Mouse (Mus musculus): ENCODE measurements around the gene Plekha3.

Gene Plekha3

DNA sequence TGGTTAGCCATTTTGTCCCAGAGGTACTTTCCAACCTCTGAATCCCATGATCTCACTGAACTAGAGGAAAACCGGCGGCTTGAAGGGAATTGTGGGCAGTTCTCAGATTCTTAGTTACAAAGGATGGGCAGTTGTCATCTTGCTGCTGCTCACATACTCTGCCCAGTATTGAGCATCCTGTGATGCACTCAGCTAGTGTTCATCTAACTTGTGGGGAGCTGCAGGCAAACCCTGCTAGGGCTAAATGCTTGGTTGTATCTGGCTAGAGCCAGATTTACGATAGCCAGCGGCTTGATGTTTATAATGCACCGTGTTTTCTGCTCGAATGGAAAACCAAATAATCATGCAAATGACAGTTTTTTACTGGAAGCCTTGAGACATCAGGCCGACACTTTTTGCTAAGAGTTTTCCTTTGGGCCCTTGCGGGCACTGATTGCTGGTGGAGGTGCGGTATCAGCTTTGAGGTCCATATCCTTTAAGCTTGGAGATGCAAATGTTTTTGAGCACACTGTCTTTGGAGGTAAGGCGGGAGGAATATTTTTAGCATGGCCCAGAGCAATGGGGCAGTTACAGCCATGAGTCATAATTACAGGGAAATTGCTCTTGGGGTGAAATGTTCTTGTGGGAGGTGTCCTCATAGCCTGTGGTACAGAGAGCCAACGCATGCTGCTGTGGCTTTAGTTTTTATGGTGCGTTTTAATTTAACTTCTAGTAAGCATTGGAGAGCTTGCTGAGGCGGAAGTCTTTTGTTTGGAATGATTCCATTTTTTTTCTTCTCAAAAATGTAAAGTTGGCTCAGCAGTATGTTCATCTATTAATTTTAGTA lies 1.5 kb downstream of the Plekha3 start:
- DNase-seq (ENCODE audit: low read depth, low spot score) = peak; percentile 36

DNA sequence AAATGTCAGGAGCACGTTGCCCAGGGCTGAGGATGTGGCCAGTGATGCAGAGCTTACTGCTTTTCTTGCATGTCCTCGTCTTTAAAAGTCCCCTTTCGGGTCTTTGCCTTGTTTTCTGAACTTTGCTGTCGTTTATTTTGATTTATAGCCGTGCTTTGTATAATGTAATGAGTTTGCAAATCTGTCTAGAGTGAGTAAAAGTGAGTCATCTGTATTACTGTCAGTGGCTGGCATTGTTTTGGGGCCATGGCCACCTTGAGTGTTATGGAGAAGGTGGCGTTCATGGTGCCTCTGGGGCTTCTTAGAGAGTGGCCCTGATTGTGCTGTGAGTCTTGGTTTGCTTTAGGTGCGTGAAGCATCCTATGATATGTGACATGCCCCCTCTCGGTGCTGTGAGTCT lies 7.2 kb downstream of the Plekha3 start:
- DNase-seq (ENCODE audit: low read depth, low spot score) = no peak

DNA sequence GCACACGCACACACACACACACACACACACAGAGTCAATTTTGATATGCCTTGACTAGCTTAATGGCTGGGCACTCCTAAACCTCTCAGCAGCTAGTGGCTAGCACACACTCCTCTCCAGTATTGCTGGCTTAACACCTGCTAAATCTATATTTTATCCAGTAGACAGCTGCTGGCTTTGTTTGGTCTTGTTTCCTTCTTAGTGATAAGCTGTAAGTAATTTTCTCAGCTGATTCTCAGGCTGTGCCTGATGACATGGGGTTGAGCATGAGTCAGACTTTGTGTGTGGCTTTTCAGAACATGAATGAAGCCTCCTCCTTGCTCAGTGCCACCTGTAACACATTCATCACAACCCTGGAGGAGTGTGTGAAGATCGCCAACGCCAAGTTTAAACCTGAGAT lies 11.9 kb downstream of the Plekha3 start:
- DNase-seq (ENCODE audit: low read depth, low spot score) = peak; percentile 70

DNA sequence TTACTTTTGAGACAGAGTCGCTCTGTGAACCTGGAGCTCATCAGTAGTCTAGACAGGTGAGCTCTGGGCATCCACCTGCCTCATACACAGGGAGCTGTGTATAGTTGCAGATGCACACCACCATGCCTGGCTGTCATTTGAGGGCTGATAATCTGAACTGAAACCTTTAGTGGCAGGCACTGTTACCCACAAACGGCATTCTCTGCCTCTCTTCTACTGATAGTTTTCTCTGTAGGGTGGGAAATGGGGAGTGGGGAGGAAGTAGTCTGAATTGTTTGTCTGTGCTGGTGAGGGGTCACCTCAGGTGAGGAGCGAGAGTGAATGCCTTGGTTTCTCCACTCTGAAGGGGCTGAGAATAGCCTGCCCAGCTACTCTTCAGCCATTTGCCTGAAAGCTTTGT lies 12.5 kb downstream of the Plekha3 start:
- DNase-seq (ENCODE audit: low read depth, low spot score) = no peak

DNA sequence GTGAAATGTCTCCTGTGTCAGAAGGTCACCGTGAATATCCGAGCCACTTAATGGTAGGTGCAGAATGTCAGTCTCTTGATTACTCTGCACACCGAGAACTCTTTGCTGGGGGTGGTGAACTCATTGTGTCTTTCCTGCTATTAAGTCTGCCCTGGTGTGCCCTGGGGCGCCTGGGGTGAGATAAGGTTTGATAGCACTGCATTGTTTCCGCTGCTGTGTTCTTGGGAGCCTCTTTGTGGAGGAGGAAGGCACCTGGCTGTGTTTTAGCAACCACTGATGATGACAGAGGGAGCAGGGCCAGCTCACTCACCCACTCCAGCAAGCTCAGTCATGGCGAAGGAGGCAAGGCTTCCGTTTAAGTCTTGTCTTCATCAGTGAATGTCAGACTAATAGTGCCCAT lies 13.1 kb downstream of the Plekha3 start:
- peak; percentile 49 for DNase-seq (ENCODE audit: low read depth, low spot score)

DNA sequence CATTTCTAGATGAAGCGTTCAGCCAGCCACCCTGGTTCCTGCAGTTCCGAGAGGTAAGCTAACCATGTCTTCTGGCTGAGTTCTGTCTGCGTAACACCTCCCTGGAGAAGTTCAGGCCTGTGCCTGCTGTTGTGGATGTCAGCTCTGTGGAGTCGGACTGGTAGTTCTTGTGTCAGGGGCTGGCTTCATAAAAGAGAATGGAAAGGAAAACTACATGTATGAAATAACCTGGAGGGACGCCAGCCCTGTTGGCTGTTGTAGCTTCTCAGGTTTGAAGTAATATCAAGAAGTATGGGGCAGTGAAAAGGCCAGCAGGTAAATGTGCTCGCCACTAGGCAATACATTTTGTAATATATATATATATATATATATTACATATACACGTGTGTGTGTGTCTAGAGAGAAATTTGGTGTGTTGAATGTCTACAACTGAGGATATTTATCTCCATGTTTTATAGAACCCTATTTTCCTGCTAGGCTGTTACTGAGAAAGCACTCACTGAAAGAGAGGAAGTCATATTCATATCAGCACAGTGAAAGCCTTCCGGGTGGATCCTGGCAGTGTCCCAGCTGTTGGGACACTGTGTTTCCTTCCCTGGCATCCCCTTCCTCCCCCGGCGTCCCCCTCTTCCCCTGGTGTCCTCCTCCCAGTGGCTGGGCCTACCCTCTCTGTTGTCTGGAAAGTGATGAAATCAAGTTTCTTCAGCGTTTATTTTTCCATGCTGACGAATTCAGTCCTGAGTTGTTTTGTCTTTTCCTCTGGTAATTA lies 15.5 kb downstream of the Plekha3 start:
- DNase-seq (ENCODE audit: low read depth, low spot score) = no peak

DNA sequence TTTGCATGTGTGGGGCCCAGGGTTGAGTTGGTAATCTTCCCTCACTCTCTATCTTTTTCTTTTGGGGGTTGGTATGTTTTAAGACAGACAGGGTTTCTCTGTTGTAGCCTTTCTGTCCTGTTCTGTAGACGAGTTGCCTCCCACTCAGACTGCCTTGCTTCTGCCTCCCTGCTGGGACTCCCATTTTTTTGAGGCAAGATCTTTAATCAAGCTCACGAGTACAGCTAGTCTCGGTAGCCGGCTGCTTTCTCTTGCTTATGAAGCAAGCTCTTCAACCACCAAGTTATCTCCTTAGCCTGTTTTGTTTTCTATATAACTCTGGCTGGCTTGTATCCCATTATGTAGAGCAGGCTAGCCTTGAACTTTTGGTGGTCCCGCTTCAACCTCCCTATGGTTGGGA lies 18.7 kb downstream of the Plekha3 start:
- peak; percentile 35 for DNase-seq (ENCODE audit: low read depth, low spot score)

DNA sequence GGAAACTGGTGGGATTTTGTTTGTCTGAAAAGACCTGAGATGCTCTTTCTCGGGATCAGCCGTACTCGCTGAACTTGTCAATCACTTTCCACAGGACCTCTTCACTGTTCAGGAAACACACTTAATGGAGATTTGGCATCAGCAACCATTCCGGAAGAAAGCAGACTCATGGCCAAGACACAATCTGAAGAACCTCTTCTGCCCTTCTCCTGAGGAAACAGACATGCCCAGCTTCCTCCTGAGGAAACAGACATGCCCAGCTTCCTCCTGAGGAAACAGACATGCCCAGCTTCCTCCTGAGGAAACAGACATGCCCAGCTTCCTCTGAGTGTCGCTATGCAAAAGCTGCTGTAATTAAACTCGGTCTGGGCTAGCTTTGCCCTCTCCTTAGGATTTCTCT lies 20.2 kb downstream of the Plekha3 start:
- no peak for DNase-seq (ENCODE audit: low read depth, low spot score)

DNA sequence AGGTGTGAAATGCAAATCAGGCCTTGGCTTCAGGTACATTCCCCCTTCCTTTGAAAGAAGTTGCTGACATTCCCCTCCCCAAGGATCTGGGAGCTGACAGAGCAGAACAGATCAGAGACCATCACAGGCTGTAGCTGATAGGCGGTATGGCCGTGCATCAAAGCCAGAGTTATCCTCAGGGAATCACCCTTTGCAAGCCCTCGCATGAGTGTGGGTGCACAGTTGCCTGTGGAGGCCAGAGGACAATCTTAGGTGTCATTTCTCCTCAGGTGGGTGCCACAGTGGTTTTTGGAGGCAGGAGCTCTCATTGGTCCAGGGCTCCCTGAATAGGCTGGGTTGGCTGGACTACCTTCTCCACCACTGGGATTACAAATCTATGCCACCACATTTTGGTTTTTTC lies 27.1 kb downstream of the Plekha3 start:
- no peak for DNase-seq (ENCODE audit: low read depth, low spot score)

DNA sequence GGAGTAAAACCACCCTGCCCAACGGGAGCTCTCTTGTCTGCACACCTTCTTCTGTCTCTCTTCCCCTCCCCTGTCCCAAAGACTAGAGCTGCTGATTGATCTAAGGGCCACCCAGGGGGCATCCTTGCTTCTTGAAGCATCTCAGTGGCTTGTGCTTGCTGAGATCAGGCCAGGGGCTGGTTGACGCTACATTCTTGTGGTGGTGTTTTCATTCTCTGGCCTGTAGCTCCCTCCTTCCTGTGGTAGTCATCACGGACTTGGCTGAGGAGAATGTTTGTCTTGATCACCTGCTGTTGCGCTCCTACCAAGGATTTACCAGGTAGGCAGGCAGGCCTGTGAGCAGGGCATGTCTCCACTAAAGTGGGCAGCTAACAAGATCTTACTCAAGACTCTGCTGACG lies 27.7 kb downstream of the Plekha3 start:
- no peak for DNase-seq (ENCODE audit: low read depth, low spot score)

DNA sequence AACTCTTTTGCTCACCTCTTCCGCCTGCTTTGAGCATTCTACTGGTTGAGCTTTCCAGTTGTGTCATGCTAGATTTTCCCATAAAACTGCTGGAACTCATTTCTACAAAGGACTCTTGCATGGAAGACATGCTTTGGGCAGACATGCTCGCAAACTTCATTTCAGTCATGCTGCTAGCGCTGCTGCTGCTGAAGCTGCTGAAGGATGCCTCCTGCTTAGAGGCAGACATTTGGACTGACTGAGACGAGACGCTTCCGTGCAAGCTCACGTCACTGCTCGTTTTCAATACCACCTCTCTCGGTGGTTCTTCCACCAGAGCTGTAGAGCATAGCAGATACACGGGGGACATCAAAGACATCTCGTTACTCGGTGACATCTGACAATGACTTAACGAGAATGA lies 30.6 kb downstream of the Plekha3 start:
- no peak for DNase-seq (ENCODE audit: low read depth, low spot score)

DNA sequence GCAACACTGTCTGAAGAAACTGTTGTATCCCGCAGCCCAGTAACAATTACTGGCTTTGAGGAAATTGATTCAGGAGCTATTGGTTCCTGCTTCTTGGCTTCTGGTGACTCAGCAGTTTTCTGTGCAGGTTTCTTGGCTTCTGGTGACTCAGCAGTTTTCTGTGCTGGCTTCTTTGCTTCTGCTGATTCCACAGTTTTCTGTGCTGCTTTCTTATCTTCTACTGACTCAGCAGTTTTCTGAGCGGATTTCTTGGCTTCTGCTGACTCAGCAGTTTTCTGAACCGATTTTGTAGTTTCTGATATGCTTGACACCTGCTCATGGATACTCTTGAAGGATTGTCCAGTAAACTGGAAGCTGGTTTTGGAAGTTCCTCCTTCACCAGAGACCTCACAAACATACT lies 33.4 kb downstream of the Plekha3 start:
- peak; percentile 13 for DNase-seq (ENCODE audit: low read depth, low spot score)

DNA sequence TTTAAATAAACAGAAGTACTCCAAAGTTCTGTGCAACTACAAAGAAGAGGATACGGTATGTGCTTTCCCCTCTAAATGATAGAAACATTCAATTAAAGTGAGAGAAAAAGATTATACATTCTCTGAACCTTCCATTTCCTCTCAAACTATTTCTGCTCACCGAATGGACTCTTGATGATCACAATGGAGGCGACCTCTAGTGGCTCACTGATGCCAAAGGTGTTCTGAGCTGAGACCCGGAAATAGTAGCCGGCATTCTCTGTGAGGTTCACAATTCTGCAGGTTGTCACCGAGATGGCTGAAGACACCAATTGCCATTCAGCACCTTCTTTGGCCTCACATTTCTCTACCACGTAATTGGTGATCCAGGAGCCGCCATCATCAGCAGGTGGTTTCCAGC lies 39.9 kb downstream of the Plekha3 start:
- DNase-seq (ENCODE audit: low read depth, low spot score) = peak; percentile 14

DNA sequence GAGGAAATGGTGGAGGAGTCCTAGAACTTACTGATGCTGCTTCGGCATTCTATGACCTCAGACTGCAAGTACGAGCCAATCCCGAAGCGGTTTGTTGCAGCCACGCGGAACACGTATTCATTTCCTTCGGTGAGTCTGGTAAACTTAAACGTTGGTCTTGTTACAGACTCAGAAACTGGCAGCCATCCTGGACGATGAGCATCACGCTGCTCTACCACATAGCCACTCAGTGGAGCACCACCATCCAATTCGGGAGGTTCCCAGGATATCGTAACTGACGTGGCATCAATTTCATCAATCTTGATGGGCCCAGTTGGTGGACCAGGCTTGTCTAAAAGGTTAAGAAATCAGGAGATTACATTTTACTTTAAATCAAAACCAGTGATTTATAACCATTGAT lies 44.6 kb downstream of the Plekha3 start:
- no peak for DNase-seq (ENCODE audit: low read depth, low spot score)

Measured in brain, adult 2 months (tissue).